ENCODE assay signal across 10 mouse cellular contexts in genomic region chr10:63476167-63476647, GRCm38 (mm10). TPM values are rescaled to one million over a fixed set of nuclear protein-coding genes. Genes with fewer than 3 reads are reported as not detected.
DNase-seq lines count a peak whose midpoint lies in the region; ATAC-seq lines count a peak whose summit lies in the region.
"Had no signal": no experiment of that assay in that cellular context is flagged by ENCODE, and none has a peak within 500 bp of the region (broad histone marks: within the 10 kb centered on the region; RNA-seq: fewer than 3 reads in every experiment).

No protein-coding gene starts in this region.

- H3K9me3 ChIP-seq in embryonic facial prominence, embryonic 15.5 days (replicated peaks): no peaks in the 10 kb centered on the region

- H3K4me2 ChIP-seq in embryonic facial prominence, embryonic 15.5 days (replicated peaks): no peak overlapping the region

- DNase-seq in gastrocnemius, adult 18-20 months (ENCODE audit: low spot score): peak; percentile 61
- DNase-seq in gastrocnemius, postnatal 25 days: no peak
- peak; percentile 84 for DNase-seq in heart, postnatal 4 days
- DNase-seq in lung, postnatal 14 days: peak; percentile 53
- DNase-seq in spleen, postnatal 10 days (ENCODE audit: low spot score in 2 of 2): no peak
- no peak for DNase-seq in cerebellum, adult 9-11 months

- H3K27me3 ChIP-seq in embryonic facial prominence, embryonic 15.5 days: no peaks in the 10 kb centered on the region

- no peak overlapping the region for H3K4me3 ChIP-seq in embryonic facial prominence, embryonic 15.5 days (replicated peaks)

- 34% methylated on average over 10 of the region's 10 CpGs for WGBS in embryonic facial prominence, embryonic 15.5 days

- ATAC-seq in embryonic facial prominence, embryonic 15.5 days (ENCODE audit: insufficient number of reproducible peaks, low FRiP score, low TSS enrichment, low read depth): peak; percentile 65
- no peak for ATAC-seq in inflammation-experienced regulatory T-cells, adult 6 months

- H3K36me3 ChIP-seq in embryonic facial prominence, embryonic 15.5 days: no peaks in the 10 kb centered on the region

- H3K4me1 ChIP-seq in embryonic facial prominence, embryonic 15.5 days: peaks cover 12% of the 10 kb centered on the region; the same call in 1 of the 2 replicates

- H3K27ac ChIP-seq in embryonic facial prominence, embryonic 15.5 days (replicated peaks): peak overlapping the region; percentile 5; the same call in 1 of the 2 replicates

- no peak overlapping the region for H3K9ac ChIP-seq in embryonic facial prominence, embryonic 15.5 days

RNA-seq across cellular contexts. Expression of gene Ctnna3, which starts 46.3 kb away (rescaled TPM):
- total RNA-seq in gastrocnemius, adult 18-20 months (2021): 10 to 100 TPM; 22.0 to 26.9 TPM
- total RNA-seq in gastrocnemius, postnatal 25 days (2021): 10 to 100 TPM; 11.0 to 15.8 TPM
- 0.92 and 1.4 TPM in 2 replicates for polyA plus RNA-seq in embryonic facial prominence, embryonic 15.5 days (2015; fragmentation: Nextera tagmentation; extraction: Ambion mirVana)
- total RNA-seq in heart, postnatal 4 days (2021): 10 to 100 TPM; 81.4 to 88.7 TPM
- under 1 TPM in 1 of 3 experiments, not detected in 2; 0.12 TPM for polyA plus RNA-seq in inflammation-experienced regulatory T-cells, adult 6 months (2017; shearing (Covaris generic))

RNA-seq across cellular contexts. Expression of gene Gm7075, which starts 54.6 kb away (rescaled TPM):
- not detected for total RNA-seq in gastrocnemius, adult 18-20 months (2021)
- total RNA-seq in gastrocnemius, postnatal 25 days (2021): not detected
- polyA plus RNA-seq in embryonic facial prominence, embryonic 15.5 days (2015; fragmentation: Nextera tagmentation; extraction: Ambion mirVana): not detected in 2 replicates
- total RNA-seq in heart, postnatal 4 days (2021): not detected
- polyA plus RNA-seq in inflammation-experienced regulatory T-cells, adult 6 months (2017; shearing (Covaris generic)): not detected
- polyA plus RNA-seq: cortical plate, adult 2 months; limb, embryonic 11.5 days had no signal

Comparison
In these comparisons a context has a peak if more than half of its experiments do, and no peak if none do; other contexts are left out.
1. DNase-seq: peak in gastrocnemius, adult 18-20 months (single experiment), heart, postnatal 4 days (single experiment) and lung, postnatal 14 days (single experiment); none in gastrocnemius, postnatal 25 days (single experiment), spleen, postnatal 10 days (0 of 2) and cerebellum, adult 9-11 months (single experiment).